Mouse (Mus musculus): ENCODE measurements around the gene Hnrnpul1.

- TF ChIP-seq CTCF (IDR thresholded peaks at IDR 0.05; ENCODE audit: low read depth, low read length) (peak; percentile 77), POLR2A (IDR thresholded peaks at IDR 0.05; ENCODE audit: borderline replicate concordance, low read depth, low read length) (no peak)
Measured at GRCm38 (mm10) chr7:25719761-25720610, 34.6 kb downstream of the Hnrnpul1 start.
